Mouse (Mus musculus) heart, adult 2 months (tissue): Measurements from ENCODE around the gene Dnajb14.

ENCODE experiments used
- CTCF ChIP-seq: fragments of 200-600 bp; IDR thresholded peaks from 2 replicates; pipeline ENCODE4 v1.8.1; 2022; ENCODE audit warnings: antibody characterized with exemption, mild to moderate bottlenecking, moderate library complexity
- EP300 ChIP-seq: fragments of 200-500 bp; IDR thresholded peaks from 2 replicates; pipeline ENCODE4 v1.6.1; 2011; ENCODE audit warnings: low read depth, low read length, control low read depth; ENCODE audit not compliant: insufficient read depth
- POLR2A ChIP-seq: fragments of 200-500 bp; IDR thresholded peaks from 2 replicates; pipeline ENCODE4 v1.6.1; 2011; ENCODE audit warnings: mild to moderate bottlenecking, low read depth, low read length, control low read depth; ENCODE audit not compliant: insufficient read depth

DNA sequence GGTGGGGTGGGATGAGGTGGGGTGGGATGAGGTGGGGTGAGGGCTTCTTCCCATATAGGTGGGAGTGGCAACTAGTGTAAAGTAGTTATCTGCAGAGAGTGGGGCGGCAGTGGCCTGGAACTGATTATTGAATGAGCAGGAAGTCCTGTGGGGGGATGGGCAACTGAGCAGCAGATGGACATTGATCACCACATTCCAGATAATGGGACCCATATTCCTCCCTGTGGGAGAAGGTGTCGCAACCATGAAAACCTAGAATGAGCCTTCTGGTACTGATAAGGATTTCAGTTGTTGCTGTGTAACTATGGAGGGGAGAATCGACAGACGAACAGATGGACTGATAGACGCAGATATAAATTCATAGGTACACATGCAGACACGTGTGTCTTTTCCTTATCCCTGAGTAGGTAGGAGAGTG, 76.3 kb downstream of the Dnajb14 start:
- TF ChIP-seq CTCF (no peak), EP300 (no peak), POLR2A (no peak)
